Mouse (Mus musculus) monocyte, adult 5-6 weeks (primary cell): ENCODE results near the gene Rangrf. TPM values are rescaled to one million over a fixed set of nuclear protein-coding genes. Genes with fewer than 3 reads are reported as not detected.

Source experiments
- total RNA-seq: library from RNA; stranded (forward); fragments of 200-1000, 200-491, 200-594 nt; gene quantifications from 3 replicates; pipeline ENCODE4 v1.2.3, GENCODE M21; 2017

The Rangrf gene
- total RNA-seq, 1 experiment from 2014 or later, result 10.1 TPM

Other genes with a start within 250 kb of the Rangrf start
- 152 to 252 TPM (median 234 TPM) in 3 replicates for gene Ndel1, start 103.3 kb downstream of the Rangrf start, total RNA-seq
- not detected in 3 replicates for gene Rnf222, start 86.6 kb downstream of the Rangrf start, total RNA-seq
- gene Rpl26, start 73.6 kb downstream of the Rangrf start, total RNA-seq, result 2,881 to 4,104 TPM (median 3,946 TPM) in 3 replicates
- gene Odf4, start 48.1 kb downstream of the Rangrf start, total RNA-seq, result not detected in 3 replicates
- gene Arhgef15, start 17.7 kb downstream of the Rangrf start, total RNA-seq, result not detected in 3 replicates
- gene Slc25a35, start 7.1 kb downstream of the Rangrf start, total RNA-seq, result 0.38 to 1.7 TPM in 2 of 3 replicates, not detected in the other
- 7.1 to 9.6 TPM (median 7.4 TPM) in 3 replicates for gene Pfas, start 33.3 kb upstream of the Rangrf start, total RNA-seq
- 4.1 to 16.3 TPM (median 12.3 TPM) in 3 replicates for gene Ctc1, start 40.7 kb upstream of the Rangrf start, total RNA-seq
- 1.1 to 8.3 TPM (median 4.8 TPM) in 3 replicates for gene Aurkb, start 70.5 kb upstream of the Rangrf start, total RNA-seq
- 12.4 to 16.1 TPM (median 13.3 TPM) in 3 replicates for gene Borcs6, start 84.5 kb upstream of the Rangrf start, total RNA-seq
- 1.1 TPM in 1 of 3 replicates, not detected in the others for gene Tmem107, start 95.6 kb upstream of the Rangrf start, total RNA-seq
- 13.1 to 89.9 TPM (median 23.6 TPM) in 3 replicates for gene Vamp2, start 113.3 kb upstream of the Rangrf start, total RNA-seq
- 44.9 to 89.7 TPM (median 81.1 TPM) in 3 replicates for gene Per1, start 120.0 kb upstream of the Rangrf start, total RNA-seq
- 0.49 TPM in 1 of 3 replicates, not detected in the others for gene Hes7, start 145.2 kb upstream of the Rangrf start, total RNA-seq
- gene 9130213A22Rik, start 147.4 kb upstream of the Rangrf start, total RNA-seq, result not detected in 3 replicates
- gene Aloxe3, start 150.7 kb upstream of the Rangrf start, total RNA-seq, result 0.32 to 0.57 TPM in 2 of 3 replicates, not detected in the other
- not detected in 3 replicates for gene Alox12b, start 181.8 kb upstream of the Rangrf start, total RNA-seq
- 1.4 to 2.3 TPM (median 1.5 TPM) in 3 replicates for gene Alox8, start 222.7 kb upstream of the Rangrf start, total RNA-seq